Mouse (Mus musculus) naive thymus-derived CD4-positive, alpha-beta T cell, adult 2 months (primary cell): ENCODE data around the gene Gramd4.
"Not testable (repeated sequence)": the region's sequence is repeated elsewhere in the genome, so short reads cannot be mapped to it uniquely, and the experiment has no call there.

ENCODE experiments used
- DNase-seq: peaks from one replicate; pipeline ENCODE4 v3.0.0-alpha.2; 2011; ENCODE audit warnings: low read depth

Gene Gramd4

DNA sequence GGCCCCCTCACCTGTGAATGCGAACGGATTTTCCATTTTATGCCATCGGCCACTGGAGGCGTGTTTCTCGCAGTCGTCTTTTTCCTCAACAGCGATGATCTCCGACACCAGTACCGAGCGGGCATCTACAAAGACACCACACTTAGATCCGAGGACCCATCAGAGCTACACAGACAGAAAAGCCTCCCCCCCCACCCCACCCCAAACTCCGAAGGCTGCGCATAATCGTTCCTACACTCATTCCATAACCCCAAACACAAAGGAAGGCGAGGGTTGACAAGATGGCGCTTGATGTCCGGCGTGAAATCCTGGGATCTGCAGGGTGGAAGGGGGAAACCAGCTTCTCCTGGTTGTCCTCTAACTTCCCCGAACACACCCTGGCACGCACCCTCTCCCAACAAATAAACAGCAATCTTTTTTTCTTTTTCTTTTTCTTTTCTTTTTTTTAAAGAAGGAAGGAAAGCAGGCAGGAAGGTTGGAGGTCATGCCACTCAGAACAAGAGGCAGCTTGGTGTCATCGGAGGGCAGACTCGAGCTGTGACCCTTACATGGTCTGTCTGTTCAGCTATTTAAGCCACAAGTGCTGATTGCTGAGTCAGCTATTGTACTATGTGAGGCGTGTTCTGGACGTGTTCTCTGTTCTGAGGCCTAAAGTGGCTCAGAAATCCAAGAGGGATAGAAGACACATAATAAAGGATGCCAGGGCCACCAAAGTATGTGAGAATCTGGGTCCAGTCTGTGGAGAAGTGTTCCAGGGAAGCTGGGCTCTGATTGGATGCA, 108.5 kb downstream of the Gramd4 start:
- DNase-seq: no peak

DNA sequence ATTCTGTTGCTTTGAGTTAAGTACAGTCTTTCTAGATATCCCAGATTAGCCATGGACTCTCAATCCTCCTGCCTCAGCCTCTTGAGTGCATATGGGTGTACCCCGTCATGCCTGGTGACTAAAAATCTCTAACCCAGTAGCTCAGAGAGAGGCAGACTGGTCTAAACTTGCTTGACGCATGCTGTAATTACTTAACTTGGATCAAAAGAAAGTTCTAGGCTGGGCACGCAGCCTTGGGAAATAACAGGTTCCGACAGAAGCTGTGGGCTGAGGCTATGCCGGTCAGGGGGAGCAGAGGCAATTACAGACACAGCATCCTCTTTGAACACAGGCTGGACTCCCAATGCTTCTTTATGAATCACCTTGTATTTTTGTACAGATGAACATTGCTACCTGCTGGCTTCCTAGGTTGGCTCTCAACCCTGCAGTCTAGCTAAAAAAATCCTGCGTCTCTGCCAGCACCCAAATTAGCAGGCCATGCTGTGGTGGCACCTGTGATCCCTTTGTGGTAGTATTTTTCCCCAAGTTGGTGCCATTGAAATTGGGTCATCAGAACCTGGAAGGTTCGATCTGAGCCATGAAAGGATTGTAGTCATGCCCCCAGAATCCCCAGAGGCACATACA, 109.6 kb downstream of the Gramd4 start:
- DNase-seq: no peak

DNA sequence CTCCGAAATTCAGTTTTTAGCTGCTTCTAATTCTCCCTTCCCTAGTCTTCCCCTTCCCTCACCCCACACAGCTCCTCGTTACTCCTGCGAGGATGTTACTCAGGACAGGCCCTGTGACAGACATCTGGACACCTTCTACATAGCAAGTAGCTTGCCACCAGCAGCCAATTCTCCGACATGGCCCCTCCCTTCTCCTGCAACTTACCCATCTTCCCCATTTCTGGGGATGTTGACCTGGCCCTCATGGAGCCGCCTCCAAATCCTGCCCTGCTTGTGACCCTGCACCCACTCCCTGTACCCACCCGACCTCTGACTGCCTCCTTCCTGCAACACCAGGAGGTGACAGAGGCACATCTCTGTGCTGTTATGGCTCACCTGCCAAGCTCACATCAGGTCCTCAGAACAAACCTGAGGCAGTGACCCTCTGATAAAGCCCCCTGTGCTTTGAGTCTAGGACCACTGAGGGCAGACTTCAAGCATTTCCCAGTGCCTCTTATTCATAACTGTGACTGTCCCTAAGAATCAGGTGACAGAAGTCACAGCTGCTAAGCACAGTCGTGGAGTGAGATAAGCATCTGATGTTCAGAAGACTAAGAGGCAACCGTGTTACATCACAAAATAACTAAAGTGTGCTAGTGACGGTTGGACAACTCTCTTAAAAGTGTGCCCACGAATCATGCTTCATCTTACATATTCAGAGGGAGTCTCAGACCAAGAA, 110.5 kb downstream of the Gramd4 start:
- DNase-seq: peak; percentile 41

DNA sequence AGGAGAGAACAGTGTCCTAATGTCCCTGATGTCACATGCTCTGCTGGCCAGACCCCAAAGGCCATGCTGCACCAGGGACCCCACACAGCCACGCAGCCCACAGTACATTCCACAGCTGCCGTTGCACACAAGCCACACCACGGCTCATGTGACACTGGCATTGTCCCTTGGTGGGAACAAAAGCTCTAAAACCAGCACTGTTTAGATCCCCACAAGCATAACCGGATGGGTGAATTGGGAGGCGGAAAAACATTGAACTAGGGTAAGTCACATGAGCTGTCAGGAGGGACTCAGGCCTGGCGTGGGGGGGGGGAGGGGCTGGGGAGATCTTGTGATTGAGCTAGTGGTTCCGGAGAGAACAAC, 111.0 kb downstream of the Gramd4 start:
- no peak for DNase-seq

DNA sequence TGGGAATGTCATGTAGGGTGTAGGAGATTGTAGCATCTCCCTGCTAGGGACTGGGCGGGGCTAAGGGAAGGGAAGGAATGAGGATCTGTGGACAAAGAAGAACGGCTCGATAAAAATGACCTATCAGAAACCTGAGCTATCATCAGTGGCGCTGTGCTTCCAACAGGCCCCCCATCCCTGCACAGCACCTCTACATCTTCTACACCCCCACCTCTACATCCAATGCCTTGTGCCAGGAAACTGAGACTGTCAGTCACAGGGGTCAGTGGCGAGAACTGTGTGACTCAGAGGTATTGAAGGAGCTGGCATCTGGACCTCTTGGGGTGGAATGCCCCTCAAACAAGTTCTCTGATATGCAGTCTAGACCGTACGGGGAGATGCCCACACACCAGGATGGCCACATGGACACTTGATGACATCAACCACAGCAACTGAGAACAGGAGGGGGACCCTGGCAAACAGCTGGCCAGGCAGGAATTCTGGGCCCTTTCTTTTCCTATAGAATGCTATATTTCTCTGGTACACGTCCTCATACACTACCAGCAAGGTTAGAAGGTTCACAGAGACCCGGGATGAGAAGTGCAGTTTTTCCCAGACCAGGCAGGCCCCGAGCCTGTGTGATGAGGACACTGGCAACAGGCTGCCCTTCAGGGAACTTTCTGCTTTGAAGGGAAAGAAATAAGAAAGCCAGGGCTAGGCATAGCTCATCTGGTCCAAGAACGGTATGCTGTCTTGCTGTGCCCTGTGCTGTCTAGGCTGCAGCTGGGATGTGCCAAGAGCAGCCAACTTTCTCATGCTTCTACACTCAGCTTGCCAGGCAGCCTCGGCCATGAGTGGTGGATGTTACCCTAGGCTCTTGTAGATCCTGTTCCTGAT, 111.7 kb downstream of the Gramd4 start:
- DNase-seq: no peak

DNA sequence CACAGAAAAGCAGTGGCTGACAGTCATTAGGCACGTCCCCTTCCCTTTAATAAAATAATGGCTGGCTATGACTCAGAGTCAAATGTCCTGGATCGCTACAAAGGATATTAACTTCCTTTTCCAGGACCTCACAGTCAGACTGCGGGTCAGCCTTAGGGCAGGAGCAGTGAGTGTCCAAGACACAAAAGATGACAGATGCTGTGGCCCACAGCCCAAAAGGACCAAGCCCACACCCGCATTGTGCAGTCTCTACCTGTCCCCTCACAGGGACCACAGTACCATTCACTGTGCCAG, 112.3 kb downstream of the Gramd4 start:
- no peak for DNase-seq

DNA sequence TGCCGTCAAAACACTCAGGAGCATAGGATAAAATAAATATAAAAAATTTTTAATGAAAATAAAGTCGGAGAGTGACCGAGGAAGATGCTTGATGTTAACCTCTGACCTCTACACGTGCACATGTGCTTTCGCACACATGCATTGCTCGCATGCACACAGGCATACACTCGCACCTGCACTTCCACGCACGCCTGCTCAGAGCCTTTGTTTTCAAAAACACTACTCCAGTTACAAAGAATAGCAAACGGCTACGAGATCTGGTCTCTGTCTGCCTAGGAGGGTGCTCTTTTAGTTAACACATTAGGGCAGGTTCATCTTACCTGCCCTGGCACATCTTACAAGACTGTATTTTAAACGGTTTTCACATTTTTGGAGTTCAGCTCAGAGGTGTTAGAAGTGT, 113.8 kb downstream of the Gramd4 start:
- DNase-seq: no peak

DNA sequence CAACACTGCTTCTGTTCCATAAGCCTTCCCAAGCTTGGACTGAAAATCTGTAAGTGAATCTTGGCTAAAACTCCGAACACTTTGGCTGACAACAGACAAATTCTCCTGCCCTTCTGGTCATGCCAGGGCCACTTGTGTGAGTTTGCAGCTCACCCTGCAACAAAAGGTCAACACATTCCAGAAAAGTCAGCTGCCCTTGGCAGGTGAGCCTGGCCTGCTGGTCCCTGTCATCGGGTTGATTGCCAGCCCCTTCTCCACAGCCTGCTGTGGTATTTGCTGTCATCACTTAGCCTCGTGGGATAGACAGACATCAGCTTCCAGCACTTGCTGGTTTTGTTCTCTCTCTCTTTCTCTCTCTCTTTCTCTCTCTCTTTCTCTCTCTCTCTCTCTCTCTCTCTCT, 114.6 kb downstream of the Gramd4 start:
- DNase-seq: no peak

DNA sequence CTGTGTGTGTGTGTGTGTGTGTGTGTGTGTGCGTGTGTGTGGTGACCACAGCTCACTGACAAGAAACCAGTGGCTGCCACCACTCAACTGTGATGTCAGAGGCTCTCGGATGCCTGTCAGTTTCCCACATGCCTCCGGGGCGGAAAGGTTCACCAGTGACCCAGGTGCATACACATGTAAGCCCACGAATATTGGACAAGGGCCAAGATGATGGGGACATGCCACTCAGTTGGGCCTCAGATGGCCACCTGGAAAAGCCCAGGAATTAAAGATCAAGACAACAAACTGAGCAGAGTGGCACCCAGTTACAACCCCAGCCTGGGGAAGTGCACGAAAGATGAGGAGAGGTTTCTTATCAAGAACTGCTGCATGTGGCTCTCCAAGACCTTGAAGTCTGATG, 115.0 kb downstream of the Gramd4 start:
- DNase-seq: peak; percentile 46

DNA sequence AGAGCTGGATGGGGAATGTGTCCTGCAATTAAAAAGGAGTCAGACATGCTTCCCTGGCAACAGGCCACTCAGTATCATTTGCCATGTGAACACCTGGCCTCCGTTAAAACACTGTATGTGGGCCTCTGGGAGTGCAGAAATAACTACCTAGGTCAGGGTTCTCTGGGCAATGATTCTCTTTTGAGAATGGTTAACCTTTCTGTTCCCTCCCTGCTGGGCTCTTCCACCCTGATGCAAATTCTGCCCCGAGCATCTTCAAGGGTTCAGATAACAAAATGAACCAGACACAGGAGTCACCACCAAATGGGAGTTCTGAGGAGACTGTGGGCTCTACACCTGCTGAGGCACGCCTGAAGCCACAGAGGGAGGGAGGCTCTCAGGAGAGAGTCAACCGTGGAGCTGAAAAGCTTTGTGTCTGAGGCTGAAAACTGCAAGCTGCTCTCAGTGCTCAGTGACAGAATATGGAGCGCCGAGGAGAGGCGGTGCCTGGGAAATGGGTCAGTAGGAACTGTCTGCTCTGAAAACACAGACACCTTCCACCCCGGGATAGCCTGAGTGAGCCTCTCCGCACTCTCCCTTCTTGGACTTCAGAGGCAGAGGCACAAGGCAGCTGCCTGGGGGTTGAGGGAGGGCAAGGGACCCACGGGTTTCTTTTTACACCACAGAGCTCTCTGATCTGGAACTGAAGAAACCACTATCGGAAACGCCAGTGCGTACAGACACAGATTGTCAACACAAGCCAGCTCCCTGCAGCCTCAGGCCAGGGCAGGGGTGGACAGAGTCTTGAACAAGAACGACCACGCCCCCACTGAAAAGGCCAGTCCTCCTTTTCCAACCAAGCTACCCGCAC, 115.9 kb downstream of the Gramd4 start:
- DNase-seq: peak; percentile 62

DNA sequence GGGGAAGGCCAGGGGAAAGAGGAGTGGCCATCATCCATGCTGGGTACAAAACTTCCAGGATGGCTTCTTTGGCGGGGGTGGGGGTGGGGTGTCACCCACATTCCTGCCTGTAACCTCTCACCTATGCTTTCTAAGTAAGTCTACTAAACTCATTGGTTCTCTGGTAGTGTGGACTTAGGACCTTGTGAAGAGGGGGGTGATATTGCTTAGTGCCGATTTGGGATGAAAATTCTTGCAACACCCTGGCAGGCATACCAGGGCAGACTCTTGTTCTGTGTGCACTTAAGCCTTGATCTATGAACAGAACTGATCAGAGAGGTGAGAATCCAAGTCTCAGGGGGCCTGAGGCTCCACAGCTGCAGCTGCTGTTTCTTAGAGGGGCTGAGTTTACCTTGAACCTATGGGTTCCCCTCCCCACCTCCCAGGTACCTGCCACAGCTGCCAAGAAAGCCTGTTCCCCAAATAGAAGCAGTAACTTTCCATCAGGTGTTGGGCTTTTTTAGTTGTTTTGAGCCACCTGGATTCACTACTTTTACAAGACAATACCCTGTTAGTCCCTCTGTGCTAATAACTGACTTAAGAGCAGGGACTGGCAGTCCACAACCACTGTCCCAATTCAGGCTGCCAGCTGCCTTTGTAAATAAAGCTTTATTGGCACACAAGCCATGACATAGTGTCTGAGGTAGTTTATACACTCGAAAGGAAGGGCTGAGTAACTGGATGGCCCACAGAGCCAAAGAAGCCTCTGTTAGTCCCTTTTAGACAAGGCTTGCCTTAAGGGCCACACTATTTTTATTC, 118.0 kb downstream of the Gramd4 start:
- no peak for DNase-seq

DNA sequence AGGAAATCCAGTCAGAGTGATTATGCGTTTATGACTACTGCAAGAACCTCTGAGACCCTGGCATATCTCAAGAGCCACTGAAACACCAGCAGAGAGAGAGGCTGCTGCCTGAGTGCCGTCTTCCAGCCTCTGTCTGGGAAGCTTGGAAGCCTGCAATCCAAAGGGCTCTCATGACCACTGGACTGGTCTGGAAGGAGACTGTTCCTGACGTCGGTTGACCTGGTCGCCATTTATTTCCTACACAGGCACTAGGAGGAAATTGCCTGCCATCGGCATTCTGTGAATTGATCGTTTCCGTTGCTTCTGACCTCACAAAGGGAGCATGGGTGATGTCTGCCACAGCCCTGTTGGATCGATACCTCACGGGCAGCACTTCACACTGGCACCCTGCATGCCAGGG, 118.7 kb downstream of the Gramd4 start:
- no peak for DNase-seq

DNA sequence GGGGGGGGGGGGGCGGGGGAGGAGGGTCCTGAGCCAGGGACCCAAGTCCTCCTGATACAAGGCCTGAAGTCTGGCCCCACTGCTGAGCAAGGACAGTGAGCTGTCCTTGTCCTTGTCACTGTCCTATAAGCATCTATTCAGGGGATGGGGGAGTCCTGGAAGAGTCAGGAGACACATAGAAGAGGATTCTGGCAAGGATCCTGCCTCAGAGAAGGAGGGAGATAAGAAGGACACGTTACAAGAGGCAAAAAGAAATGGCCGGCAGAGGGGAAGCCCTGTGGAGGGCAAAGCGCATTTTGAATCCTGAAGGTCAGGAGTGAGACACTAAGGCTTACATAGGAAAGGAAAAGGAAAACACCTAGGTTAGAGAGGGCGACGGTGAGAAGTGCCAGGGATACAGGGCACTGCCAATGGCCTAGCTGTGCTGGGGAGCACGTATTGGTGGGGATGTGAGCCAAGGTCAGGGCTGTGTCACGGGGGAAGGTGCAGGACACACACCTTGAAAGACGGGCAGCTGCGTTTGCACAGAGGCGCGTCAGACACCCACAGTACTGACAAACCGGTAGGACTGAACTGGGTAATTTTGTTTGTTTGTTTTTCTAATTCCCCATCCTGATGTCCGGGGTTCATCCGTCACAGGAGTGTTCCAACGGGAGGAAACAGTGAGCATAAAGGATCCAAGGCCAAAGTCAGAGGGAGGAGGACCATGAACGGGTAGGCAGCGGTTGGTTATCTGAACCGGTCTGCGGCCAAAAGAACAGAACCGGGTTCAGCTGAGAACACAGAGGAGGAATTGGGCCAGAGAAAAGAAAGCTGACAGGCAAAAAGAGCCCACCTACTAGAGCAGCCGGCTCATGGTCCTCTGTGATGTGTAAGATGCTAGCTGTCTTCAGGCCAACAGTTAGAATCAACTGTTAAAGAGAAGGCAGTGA, 119.5 kb downstream of the Gramd4 start:
- DNase-seq: no peak

DNA sequence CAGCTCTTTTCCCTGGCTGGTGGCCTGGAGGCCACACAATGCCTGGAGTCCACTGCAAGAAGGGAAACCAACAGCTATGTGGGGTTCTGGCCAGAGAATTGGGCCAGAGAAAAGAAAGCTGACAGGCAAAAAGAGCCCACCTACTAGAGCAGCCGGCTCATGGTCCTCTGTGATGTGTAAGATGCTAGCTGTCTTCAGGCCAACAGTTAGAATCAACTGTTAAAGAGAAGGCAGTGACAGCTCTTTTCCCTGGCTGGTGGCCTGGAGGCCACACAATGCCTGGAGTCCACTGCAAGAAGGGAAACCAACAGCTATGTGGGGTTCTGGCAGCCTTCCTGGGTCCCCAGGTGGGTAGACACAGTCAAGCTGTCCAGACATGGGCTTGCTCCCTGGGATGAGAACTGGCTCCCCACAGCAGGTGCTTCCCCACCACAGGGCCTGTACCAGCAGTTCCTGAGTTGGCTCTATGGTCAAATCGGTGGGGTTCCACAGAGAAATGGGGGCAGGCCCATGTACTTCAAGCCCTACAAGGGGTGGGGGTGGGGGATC, 120.3 kb downstream of the Gramd4 start:
- DNase-seq: not testable (repeated sequence)

DNA sequence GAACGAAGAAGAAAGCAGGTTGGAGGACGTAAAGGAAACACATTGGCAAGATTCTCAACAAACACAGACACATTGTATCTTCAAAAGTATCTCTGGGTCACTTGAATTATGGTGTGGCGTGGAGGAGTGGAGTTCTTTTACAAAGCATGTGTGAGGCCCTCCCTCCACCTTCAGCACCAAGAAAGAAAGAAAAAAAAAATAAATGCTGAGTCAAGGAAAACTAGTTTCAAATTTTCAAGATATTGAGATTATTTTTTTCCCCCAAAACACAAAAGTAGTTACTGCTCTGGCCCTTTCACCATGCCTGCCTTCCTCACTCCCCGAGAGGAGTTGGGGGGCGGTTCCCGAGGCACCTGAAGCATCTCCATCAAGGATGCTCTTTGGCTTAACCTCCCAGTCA, 121.1 kb downstream of the Gramd4 start:
- DNase-seq: no peak

DNA sequence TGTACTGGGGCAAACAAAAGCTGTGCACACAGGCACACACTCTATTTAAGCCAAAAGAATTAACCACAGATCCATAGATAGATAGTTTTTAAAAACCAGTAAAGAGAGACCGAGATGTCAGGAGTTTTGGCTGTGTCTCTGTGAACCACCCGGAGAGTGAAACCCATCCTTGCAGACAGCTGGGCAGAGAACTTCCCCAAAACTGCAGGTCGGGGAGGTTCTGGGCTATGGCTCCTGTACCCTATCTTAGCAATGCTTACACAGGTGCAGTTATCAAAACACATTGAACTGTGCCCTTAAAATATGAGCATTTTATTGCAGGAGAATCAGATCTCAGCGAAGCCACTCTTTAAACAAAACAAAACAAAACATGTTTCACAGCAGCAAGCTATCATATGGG, 122.9 kb downstream of the Gramd4 start:
- DNase-seq: no peak

DNA sequence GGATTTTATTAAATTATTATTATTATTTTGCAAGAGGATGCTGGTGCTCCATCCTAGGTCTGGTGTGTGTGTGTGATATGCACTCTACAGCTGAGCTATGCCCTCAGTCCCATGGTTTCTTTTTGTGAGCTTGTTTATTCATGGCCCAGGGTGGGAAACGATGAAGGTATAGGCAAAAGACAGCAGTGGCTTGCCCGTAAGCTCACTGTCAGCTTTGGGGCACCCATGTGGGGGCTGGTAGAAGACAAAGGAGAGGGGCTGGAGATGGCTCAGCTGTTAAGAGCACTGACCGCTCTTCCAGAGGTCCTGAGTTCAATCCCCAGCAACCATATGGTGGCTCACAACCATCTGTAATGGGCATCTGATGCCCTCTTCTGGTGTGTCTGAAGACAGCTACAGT, 123.8 kb downstream of the Gramd4 start:
- not testable (repeated sequence) for DNase-seq

DNA sequence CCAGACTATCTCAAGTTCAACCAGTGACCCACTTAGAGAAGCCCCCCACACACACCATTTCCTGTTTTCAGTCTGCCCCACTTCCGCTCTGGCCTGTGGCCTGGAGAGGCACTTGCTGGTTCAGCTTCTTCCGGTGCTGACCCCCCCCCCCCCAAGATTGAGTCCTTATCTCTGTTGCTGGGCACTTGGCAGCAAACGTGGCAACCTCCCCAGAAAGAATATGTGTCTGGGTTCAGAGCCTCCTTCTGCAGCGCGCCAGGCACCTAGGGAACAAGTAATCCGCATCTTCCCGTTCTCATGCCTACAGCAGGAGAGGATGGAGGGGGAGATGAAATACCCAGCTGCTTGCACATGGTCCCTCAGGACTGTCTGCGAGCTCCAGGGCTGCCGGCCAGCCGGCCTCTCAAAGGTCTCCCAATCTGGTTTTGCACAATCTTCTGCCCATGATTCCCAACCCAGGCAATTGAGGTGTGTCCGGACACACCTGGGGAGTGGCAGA, 124.5 kb downstream of the Gramd4 start:
- DNase-seq: peak; percentile 41

DNA sequence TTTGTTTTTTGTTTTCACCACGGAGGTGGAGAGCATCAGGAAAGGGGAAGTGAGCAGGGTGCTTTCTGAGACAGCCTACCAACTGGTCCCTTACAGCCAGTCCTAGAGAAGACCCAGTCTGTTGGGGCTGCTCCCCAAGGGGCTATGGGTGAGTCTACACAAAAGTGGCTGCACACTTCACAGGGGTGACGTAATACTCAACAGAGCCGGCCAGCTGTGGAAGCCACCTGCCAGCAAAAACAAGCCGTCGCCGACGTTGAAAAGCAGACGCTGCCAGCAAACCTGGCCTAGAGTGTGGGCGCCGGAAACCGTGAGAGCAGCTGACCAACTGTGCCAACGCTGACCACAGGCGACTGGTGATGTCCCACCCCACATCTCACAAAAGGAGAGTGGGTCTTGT, 125.2 kb downstream of the Gramd4 start:
- DNase-seq: peak; percentile 68
